Mouse (Mus musculus): Measurements from ENCODE around the gene Dus4l.
A peak's percentile ranks its signal among the peaks of the same experiment; 100 is the strongest.
"Not testable (repeated sequence)": the region's sequence is repeated elsewhere in the genome, so short reads cannot be mapped to it uniquely, and the experiment has no call there.

Gene Dus4l

GRCm38 (mm10) chr12:31654197-31654964 lies at the start of gene Dus4l, which contains the start of gene Cog5:
Gene Dus4l (minus strand): TSS chr12:31654826.
Gene Cog5 (plus strand): TSS chr12:31654869.
- peak; percentile 97 for DNase-seq (ENCODE audit: extremely low read depth, insufficient read length, low spot score)

GRCm38 (mm10) chr12:31703904-31704303 lies 49.3 kb upstream of the Dus4l start:
- no peak for DNase-seq (ENCODE audit: extremely low read depth, insufficient read length, low spot score)

- no peak for DNase-seq (ENCODE audit: extremely low read depth, insufficient read length, low spot score)
Measured at GRCm38 (mm10) chr12:31701411-31701810, 46.8 kb upstream of the Dus4l start.

- DNase-seq (ENCODE audit: extremely low read depth, insufficient read length, low spot score), result no peak
Measured at GRCm38 (mm10) chr12:31700623-31701347, 46.2 kb upstream of the Dus4l start.

- DNase-seq (ENCODE audit: extremely low read depth, insufficient read length, low spot score), result no peak
Measured at GRCm38 (mm10) chr12:31693278-31693677, 38.7 kb upstream of the Dus4l start.

GRCm38 (mm10) chr12:31686679-31687078 lies 32.1 kb upstream of the Dus4l start:
- DNase-seq (ENCODE audit: extremely low read depth, insufficient read length, low spot score), result no peak

GRCm38 (mm10) chr12:31667187-31667586 lies 12.6 kb upstream of the Dus4l start:
- DNase-seq (ENCODE audit: extremely low read depth, insufficient read length, low spot score), result no peak

GRCm38 (mm10) chr12:31665999-31666398 lies 11.4 kb upstream of the Dus4l start:
- DNase-seq (ENCODE audit: extremely low read depth, insufficient read length, low spot score), result no peak

GRCm38 (mm10) chr12:31656841-31657240 lies 2.2 kb upstream of the Dus4l start:
- DNase-seq (ENCODE audit: extremely low read depth, insufficient read length, low spot score), result no peak

- DNase-seq (ENCODE audit: extremely low read depth, insufficient read length, low spot score), result no peak
Measured at GRCm38 (mm10) chr12:31654965-31655477, 395 bp upstream of the Dus4l start.

- DNase-seq (ENCODE audit: extremely low read depth, insufficient read length, low spot score), result no peak
Measured at GRCm38 (mm10) chr12:31653611-31654010, 1.0 kb downstream of the Dus4l start.

GRCm38 (mm10) chr12:31635240-31635607 lies 19.4 kb downstream of the Dus4l start:
- DNase-seq (ENCODE audit: extremely low read depth, insufficient read length, low spot score), result no peak

- DNase-seq (ENCODE audit: extremely low read depth, insufficient read length, low spot score), result peak; percentile 80
Measured at GRCm38 (mm10) chr12:31634343-31635239, 20.0 kb downstream of the Dus4l start, which contains the start of gene Bcap29. Gene Bcap29 (minus strand): TSS chr12:31634658.

GRCm38 (mm10) chr12:31633970-31634342 lies 20.7 kb downstream of the Dus4l start:
- DNase-seq (ENCODE audit: extremely low read depth, insufficient read length, low spot score), result no peak

- not testable (repeated sequence) for DNase-seq (ENCODE audit: extremely low read depth, insufficient read length, low spot score)
Measured at GRCm38 (mm10) chr12:31628396-31628795, 26.2 kb downstream of the Dus4l start.

- no peak for DNase-seq (ENCODE audit: extremely low read depth, insufficient read length, low spot score)
Measured at GRCm38 (mm10) chr12:31625016-31625415, 29.6 kb downstream of the Dus4l start.

GRCm38 (mm10) chr12:31620106-31620505 lies 34.5 kb downstream of the Dus4l start:
- DNase-seq (ENCODE audit: extremely low read depth, insufficient read length, low spot score), result no peak

GRCm38 (mm10) chr12:31613353-31613752 lies 41.3 kb downstream of the Dus4l start:
- DNase-seq (ENCODE audit: extremely low read depth, insufficient read length, low spot score), result no peak

- DNase-seq (ENCODE audit: extremely low read depth, insufficient read length, low spot score), result no peak
Measured at GRCm38 (mm10) chr12:31608138-31608537, 46.5 kb downstream of the Dus4l start.

GRCm38 (mm10) chr12:31604894-31605293 lies 49.7 kb downstream of the Dus4l start:
- no peak for DNase-seq (ENCODE audit: extremely low read depth, insufficient read length, low spot score)

GRCm38 (mm10) chr12:31603586-31603985 lies 51.0 kb downstream of the Dus4l start:
- no peak for DNase-seq (ENCODE audit: extremely low read depth, insufficient read length, low spot score)

All from 3134 (cell line).